Mouse (Mus musculus) right cerebral cortex, postnatal 10 days (tissue): Measurements from ENCODE around the gene Neurod4.

Source experiments
- DNase-seq, 2 experiments: peaks; one replicate each; pipeline ENCODE4 v3.0.0; 2021; ENCODE audit warnings: low spot score in 2 of 2

The Neurod4 gene

DNA sequence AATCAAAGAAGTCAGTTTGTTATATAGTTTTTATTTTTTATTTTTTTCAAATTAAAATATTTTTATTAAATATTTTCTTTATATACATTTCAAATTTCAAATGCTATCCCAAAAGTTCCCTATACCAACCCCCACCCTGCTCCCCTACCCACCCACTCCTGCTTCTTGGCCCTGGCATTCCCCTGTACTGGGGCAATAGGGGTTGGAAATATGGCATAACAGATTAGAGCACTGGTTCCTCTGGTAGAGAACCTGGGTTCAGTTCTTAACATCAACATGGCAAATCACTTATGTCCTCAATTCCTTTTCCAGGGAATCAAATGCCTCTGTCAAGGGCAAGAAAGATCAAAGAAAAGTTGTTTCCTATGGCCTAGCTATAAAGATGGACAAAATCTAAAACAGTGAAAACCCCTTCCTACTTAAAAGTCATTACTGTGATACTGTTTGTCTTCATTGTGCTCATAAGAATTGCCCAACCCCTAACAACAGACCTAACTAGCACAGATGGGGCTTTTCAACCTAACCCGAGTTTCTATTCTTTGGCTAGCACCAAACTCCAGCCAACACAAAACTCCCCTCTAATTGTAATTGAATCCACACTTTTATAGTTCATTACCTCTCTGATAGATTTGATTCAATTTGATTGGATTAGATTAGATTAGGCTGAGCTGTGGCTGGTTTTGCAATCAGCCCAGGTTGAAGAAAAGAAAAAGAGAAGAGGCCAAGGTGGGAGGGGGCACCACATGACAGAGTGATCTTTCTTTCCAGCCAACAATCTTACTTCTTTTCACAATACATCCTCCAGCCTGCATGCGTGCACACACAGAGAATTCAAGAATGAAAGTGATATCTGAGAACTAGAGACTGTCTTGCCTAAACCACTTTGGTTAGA is 41.5 kb downstream of the Neurod4 start:
- no peak for DNase-seq

DNA sequence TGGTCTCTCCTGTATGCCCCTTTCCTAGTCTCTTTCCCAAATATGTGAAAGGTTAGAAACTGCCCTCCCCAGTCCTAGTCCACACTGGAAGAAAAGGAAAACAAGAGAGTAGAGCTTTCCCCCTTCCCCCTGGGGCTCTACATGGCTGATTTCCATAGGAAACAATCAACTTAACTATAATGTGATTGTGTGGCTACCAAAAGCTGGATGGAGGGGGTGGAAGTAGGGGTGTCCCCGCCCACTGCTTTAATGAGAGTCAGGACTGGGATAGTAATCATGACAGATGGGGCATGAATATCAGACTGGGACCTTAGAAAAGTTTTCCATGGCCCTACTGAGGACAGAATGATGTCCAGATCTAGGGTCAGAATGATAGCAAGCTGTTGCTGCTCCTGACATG is 45.5 kb downstream of the Neurod4 start:
- DNase-seq = no peak

DNA sequence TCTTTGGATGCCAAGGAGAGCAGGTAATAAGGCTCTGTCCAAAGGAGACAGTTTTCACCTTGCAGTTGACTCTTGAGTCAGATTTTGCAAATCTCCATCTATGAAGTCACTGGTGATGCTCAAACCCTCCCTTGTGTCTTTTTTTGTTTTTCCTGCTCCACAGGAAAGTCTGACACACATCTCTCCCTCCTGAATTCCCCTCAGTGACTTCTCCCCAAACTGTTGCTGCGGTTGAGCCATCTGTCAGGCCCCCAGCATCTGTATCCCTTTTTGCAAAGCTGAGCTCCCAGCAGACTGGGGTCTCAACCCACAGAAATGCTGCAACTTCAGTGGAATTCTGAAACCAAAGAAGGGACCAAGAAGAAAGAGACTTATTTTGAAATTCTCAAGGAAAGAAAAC is 47.9 kb downstream of the Neurod4 start:
- DNase-seq = no peak

DNA sequence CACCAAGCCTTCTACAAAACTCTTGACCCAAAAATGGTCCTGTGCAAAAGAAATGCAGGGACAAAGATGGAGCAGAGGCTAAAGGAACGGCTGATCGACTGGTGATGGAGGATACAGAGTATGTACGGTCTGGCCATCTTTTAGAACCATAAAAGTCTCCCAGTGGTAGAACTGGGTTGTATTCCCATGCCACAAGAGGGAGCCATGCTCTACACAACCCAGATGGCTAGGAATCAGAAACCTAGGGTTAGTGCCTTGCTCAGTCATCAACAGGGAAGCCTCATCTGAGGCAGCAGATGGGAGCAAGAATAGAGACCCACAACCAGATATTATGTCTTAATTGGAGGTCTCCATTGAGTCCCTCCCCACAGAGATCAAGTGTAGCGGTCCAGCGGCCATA is 50.5 kb downstream of the Neurod4 start:
- no peak for DNase-seq

DNA sequence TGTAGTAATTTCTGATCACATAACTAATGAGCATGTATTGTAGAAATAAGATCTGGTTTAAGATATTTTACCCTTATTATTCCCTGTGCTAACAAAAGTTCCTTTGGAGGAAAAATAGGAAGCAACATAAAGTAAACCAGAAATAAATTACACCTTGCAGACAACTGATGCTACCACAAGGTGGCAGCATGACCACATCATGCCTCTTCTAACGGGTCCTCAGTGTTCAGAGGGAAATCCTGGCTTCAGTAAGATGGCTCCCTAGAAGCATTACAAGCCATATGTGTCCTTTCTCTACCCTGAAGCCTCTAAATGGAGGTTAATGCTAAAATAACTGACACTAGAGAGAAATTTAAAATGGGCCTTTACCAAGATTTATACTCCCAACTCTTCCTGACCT is 51.8 kb downstream of the Neurod4 start:
- DNase-seq = peak; percentile 58 to 70

DNA sequence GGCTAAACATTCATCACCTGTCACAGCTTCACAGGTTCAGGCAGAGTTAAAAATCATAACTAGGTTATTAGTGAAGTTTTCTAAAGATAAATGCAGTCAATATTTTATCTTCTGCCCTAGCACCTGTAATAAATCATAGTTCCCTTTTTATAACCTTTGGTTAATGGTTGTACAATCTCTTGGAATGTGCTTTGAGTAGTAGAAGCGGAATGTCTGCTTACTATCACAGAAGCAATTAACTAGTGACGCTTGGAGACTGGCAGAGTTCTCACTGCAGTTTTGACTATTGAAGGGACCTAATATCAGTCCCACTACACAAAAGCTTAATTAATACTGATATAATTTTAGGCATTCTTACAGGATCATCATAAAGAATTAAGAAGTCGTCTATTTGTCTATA is 55.0 kb downstream of the Neurod4 start:
- no peak for DNase-seq
